Mouse (Mus musculus): ENCODE results near the gene Cfap97. TPM values are rescaled to one million over a fixed set of nuclear protein-coding genes. Genes with fewer than 3 reads are reported as not detected.
A peak's percentile ranks its signal among the peaks of the same experiment; 100 is the strongest.

Gene Cfap97
- polyA plus RNA-seq, 1 experiment from 2014 or later: 21.5 TPM

DNA sequence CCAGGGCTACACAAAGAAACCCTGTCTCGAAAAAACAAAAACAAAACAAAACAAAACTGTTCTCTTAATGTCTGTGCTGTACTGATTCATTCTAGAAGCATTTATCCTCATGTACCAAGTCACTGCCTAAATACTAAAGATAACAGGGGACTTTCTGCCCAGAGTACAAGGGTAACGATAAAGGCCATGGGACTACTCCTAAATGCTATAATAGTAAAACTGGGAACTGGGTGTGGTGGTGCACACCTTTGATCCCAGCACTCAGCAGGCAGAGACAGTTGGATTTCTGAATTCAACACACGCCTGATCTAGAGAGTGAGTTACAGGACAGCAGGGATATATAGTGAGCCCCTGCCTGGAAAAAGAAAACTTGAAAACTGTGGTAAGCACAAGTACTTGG is 9.9 kb upstream of the Cfap97 start:
- no peaks in the 10 kb centered on the region for H3K9me3 ChIP-seq (replicated peaks)
- no peaks in the 10 kb centered on the region for H3K36me3 ChIP-seq
- 93% methylated on average over 3 of the region's 3 CpGs for WGBS
- H3K4me1 ChIP-seq: peaks cover 9% of the 10 kb centered on the region; the same call in 1 of the 2 replicates
- no peaks in the 10 kb centered on the region for H3K27me3 ChIP-seq (ENCODE audit: low read depth, poor library complexity, severe bottlenecking)
- no peak for DNase-seq (ENCODE audit: low spot score)
- H3K4me3 ChIP-seq: no peak overlapping the region
- no peak overlapping the region for H3K27ac ChIP-seq (replicated peaks)

DNA sequence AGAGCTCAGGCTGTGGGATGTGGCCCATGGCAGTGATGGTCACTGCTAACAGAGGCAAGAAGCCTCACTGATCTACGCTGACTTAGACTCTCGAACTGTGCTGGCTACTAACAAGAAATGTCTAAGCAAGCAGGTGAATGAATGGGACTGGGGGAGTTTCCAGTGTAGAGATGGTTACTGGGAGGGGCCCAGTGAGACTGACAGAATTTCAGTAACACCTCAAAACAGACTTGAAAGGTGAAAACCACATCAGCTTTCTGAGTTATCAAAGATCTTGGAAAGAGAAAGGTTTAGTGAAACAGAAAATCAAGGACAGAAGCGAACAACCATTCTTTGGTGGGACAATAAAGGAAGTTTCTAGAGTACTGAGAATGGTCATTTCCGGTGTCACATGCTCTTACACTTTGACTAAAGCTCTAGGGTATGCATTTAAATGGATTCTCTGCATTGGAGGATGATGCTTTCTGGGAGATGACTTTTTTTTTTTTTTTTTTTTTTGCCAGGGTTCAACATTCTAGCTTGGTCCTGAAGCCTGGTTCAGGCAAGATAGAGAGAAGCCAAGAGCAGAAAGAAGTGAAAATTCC is 9.0 kb upstream of the Cfap97 start:
- H3K27ac ChIP-seq (replicated peaks): no peak overlapping the region
- no peak overlapping the region for H3K4me3 ChIP-seq
- no peaks in the 10 kb centered on the region for H3K36me3 ChIP-seq
- no peak for DNase-seq (ENCODE audit: low spot score)
- H3K9me3 ChIP-seq (replicated peaks): no peaks in the 10 kb centered on the region
- H3K27me3 ChIP-seq (ENCODE audit: low read depth, poor library complexity, severe bottlenecking): no peaks in the 10 kb centered on the region
- 91% methylated on average over 4 of the region's 4 CpGs for WGBS
- peaks cover 9% of the 10 kb centered on the region; the same call in 1 of the 2 replicates for H3K4me1 ChIP-seq

DNA sequence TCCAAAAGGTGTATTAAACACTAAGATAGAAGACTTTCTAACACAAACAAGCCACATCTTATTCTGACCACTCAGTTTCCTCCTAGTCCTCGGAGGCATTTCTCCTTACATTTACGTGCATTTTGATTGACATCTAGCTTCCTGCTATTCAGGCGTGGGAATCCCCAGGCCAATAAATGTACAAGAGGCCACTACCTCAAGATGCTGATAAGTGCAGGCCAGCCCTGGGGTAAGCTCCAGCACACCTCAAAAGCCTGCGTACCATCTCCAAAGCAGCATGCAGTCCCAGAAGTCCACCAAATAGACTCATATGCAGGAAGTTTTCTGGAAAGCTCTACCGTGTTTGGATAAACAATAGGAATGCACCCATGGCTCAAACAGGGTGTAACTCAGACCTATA is 8.1 kb upstream of the Cfap97 start:
- Histone ChIP-seq H3K36me3 (no peaks in the 10 kb centered on the region), H3K27ac (replicated peaks) (no peak overlapping the region), H3K4me3 (no peak overlapping the region), H3K27me3 (ENCODE audit: low read depth, poor library complexity, severe bottlenecking) (no peaks in the 10 kb centered on the region), H3K4me1 (peaks cover 9% of the 10 kb centered on the region; the same call in 1 of the 2 replicates), H3K9me3 (replicated peaks) (no peaks in the 10 kb centered on the region)
- WGBS: 82% methylated on average over 5 of the region's 5 CpGs
- DNase-seq (ENCODE audit: low spot score): no peak

DNA sequence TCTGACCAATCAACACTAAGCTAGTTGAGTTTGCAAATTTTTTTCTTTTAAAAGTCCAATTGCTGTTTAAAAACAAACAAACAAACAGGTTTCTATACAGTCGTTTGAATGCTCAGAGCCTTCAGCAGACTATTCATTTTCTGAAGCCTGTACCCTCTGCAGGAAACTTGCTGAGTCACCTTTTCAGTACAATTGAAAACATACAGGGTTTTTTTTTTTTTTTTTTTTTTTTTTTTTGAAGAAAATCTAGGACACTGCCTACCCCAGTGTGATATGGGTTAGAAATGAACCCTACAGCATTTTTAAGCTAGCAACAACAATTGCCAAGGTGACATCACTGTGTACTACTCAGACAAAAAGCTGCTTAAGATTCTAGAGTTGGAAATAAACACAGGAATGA is 7.6 kb upstream of the Cfap97 start:
- Histone ChIP-seq H3K9me3 (replicated peaks) (no peaks in the 10 kb centered on the region), H3K4me3 (no peak overlapping the region), H3K36me3 (no peaks in the 10 kb centered on the region), H3K4me1 (peaks cover 9% of the 10 kb centered on the region; the same call in 1 of the 2 replicates), H3K27me3 (ENCODE audit: low read depth, poor library complexity, severe bottlenecking) (no peaks in the 10 kb centered on the region), H3K27ac (replicated peaks) (no peak overlapping the region)
- WGBS: 68% methylated on average over 1 of the region's 1 CpGs
- no peak for DNase-seq (ENCODE audit: low spot score)

DNA sequence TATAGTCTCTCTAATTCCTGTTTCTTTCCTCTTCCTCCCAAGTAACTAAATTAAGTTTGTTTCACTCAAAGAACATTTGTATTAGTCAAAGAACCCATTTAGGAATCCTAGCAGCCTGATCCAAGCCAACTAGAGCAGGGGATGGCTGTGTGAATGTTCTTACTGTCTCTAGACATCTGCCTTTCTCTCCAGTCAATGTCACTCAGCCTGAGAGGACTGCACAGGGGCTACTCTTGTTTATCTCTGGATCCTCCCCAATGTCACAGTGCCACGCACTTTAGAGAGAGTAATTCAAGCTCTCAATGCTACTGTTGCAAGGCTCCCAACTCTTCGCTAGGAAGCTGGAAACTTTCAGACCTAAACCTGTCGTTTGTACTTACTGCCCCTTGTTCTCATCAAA is 5.4 kb upstream of the Cfap97 start:
- Histone ChIP-seq H3K4me1 (peaks cover 15% of the 10 kb centered on the region), H3K27ac (replicated peaks) (no peak overlapping the region), H3K36me3 (no peaks in the 10 kb centered on the region), H3K27me3 (ENCODE audit: low read depth, poor library complexity, severe bottlenecking) (peaks cover 15% of the 10 kb centered on the region), H3K4me3 (no peak overlapping the region), H3K9me3 (replicated peaks) (no peaks in the 10 kb centered on the region)
- WGBS: 58% methylated on average over 3 of the region's 3 CpGs
- DNase-seq (ENCODE audit: low spot score): no peak

DNA sequence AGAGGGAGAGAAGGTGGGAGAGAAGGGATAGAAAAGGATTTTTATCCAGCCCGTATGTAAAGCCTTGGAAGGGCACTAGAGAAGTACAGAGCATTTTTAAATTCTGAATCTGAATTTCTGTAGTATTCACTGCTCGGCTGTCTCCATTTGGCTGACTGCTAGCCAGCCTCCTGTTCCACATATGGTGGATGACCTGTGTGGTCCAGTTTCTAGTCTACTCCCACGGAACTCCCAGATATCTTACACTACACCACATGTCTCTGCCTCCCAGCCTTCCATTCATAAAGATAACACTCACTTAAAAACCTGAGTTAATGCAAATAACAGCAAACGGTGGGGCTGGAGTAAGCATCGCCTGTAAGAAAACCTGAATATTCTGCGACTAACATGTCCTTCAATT is 2.3 kb upstream of the Cfap97 start:
- DNase-seq (ENCODE audit: low spot score): no peak
- Histone ChIP-seq H3K27me3 (ENCODE audit: low read depth, poor library complexity, severe bottlenecking) (peaks cover 34% of the 10 kb centered on the region), H3K9me3 (replicated peaks) (no peaks in the 10 kb centered on the region), H3K4me1 (peaks cover 21% of the 10 kb centered on the region), H3K4me3 (no peak overlapping the region), H3K27ac (replicated peaks) (no peak overlapping the region), H3K36me3 (no peaks in the 10 kb centered on the region)
- WGBS: 90% methylated on average over 6 of the region's 6 CpGs

DNA sequence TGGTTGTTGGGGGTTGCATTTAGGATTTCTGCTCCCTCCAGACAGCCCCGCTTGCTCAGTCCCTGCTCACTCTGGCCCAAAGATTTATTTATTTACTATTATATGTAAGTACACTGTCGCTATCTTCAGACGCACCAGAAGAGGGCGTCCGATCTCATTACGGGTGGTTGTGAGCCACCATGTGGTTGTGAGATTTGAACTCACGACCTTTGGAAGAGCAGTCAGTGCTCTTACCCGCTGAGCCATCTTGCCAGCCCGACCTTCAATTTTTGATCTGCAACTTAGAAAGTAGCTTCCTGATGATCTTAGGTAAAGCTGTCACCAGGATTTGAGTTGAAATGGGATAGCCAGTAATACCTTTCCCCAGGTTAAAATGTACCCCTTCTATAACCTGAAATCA is 1.8 kb upstream of the Cfap97 start:
- Histone ChIP-seq H3K36me3 (no peaks in the 10 kb centered on the region), H3K4me3 (no peak overlapping the region), H3K27me3 (ENCODE audit: low read depth, poor library complexity, severe bottlenecking) (peaks cover 39% of the 10 kb centered on the region), H3K27ac (replicated peaks) (no peak overlapping the region), H3K9me3 (replicated peaks) (no peaks in the 10 kb centered on the region), H3K4me1 (peaks cover 16% of the 10 kb centered on the region)
- WGBS: 84% methylated on average over 9 of the region's 9 CpGs
- no peak for DNase-seq (ENCODE audit: low spot score)

DNA sequence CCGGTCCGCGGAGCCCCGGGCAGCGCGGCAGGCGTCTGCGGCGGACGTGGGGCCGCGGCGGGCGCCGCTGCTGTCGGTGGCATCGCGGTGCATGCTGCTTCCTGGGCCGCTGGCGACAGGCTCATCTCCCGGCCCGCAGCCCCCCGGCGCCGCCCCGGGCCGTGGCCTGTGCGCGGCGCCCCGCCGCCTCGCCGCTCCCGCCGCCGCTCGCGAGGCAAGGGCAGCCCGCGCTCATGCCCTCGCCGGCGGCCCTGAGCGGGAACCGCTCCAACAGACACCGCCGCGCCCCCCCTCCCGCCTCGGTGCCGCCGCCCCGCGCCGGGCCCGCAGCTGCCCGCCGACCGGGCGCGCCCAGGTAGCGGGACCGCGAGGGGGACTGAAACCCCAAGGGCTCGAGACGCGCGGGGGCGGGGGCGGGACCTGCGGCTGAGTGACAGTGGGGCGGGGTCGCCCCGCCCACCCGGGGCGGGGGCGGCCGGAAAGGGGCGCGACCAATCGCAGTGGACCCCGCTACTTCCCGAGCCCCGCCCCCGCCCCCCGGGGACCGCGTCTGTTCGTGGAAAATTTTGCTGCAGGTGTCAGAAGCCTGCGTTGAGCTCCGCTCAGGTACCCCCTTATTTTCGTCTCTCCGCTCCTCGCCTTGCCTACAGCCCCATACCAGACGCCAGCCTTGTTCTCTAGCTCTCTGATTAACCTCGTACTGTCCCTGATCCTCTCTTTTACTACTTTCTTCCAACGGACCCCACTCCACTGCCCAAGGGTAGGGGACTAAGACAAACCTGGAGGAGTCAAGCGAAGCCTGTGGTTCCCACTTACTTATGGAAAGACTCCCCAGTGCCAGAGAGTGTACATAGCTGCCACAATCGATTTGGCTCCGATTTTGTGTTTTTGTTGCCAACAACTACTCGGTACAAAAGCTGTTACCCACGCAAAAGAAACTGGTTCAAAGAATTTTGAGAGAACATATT is 777 bp downstream of the Cfap97 start, which contains the start of gene Snx25:
Gene Snx25 (minus strand): TSS at position 96 of the 968 bp plus-strand sequence.
- WGBS: 8% methylated on average over 87 of the region's 103 CpGs
- peaks cover 46% of the 10 kb centered on the region for H3K27me3 ChIP-seq (ENCODE audit: low read depth, poor library complexity, severe bottlenecking)
- H3K4me3 ChIP-seq: peak within 1 kb of the TSS; percentile 85
- H3K9me3 ChIP-seq (replicated peaks): no peaks in the 10 kb centered on the region
- H3K27ac ChIP-seq (replicated peaks): peak within 1 kb of the TSS; percentile 88
- H3K36me3 ChIP-seq: no peaks in the 10 kb centered on the region
- H3K4me1 ChIP-seq: peaks cover 16% of the 10 kb centered on the region
- DNase-seq (ENCODE audit: low spot score): peak; percentile 88

DNA sequence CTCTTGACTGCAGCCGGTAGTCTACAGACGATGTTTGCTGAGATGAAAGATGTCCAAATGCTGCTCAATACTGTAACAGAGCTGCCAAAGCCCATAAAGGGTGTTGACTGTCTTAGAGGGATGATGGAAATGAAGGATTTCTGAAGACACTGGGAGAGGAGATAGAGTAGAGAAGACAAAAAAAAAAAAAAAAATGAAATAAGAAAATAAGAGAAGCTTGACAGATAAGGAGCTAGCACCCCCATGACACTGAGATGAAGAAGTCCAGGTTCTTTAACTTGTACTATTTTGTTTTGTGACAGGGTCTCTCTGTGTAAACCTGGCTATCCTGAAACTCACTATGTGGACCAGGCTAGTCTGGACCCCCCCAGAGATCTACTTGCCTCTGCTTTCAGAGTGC is 1.5 kb downstream of the Cfap97 start:
- H3K4me3 ChIP-seq: peak overlapping the region; percentile 85
- no peaks in the 10 kb centered on the region for H3K36me3 ChIP-seq
- DNase-seq (ENCODE audit: low spot score): no peak
- peaks cover 16% of the 10 kb centered on the region for H3K4me1 ChIP-seq
- H3K9me3 ChIP-seq (replicated peaks): no peaks in the 10 kb centered on the region
- H3K27ac ChIP-seq (replicated peaks): no peak overlapping the region
- 24% methylated on average over 2 of the region's 2 CpGs for WGBS
- peaks cover 46% of the 10 kb centered on the region for H3K27me3 ChIP-seq (ENCODE audit: low read depth, poor library complexity, severe bottlenecking)

DNA sequence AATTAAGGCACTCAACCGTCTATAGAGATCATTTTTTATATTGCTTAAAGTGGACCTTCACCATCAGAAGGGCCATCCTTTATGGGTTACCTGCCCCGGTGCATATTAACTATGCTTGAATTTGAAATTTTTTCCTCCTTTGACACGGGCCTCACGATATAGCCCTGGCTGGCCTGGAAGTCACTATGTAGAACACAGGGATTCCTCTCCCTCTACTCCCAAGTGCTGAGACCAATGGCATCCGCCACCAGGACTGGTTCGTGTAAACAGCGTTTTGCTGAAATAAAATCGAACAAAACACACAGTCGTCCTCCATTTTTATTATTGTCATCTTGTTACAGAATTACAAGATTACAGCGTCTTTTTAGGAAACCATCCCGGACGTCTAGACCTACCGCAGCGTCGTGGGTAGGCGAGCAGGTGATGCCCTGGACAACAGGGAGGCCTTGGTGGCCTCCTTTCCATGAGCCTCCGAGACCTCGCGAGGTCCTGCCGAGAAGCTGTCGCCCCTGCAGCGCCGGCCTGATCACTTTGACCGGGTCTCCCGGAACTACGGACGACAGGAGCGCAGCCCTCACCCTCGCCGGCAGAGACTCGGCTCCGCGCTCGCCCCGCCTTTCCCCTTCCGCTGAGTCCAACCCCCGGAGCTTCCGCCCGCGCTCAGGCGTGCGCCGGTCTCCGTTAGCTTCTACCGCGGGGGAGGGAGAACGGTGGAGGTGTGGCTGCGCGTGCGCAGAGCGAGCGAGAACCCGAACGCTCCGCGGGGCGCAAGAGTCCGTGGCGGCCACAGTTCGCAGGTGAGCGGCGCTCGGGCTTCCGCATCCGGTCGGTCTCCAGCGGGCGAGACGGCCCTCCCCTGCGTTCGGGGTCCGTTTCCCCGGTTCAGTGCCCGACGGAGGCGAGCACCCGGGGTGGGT is 11.6 kb downstream of the Cfap97 start:
- peak overlapping the region; percentile 77 for H3K4me3 ChIP-seq
- DNase-seq (ENCODE audit: low spot score): peak; percentile 95
- 0 out of 2 replicates have a peak, but pooled peaks cover 5% of the 10 kb centered on the region for H3K9me3 ChIP-seq (replicated peaks)
- 2% methylated on average over 77 of the region's 77 CpGs for WGBS
- no peaks in the 10 kb centered on the region for H3K36me3 ChIP-seq
- H3K27ac ChIP-seq (replicated peaks): peak overlapping the region; percentile 93
- H3K27me3 ChIP-seq (ENCODE audit: low read depth, poor library complexity, severe bottlenecking): no peaks in the 10 kb centered on the region
- H3K4me1 ChIP-seq: peaks cover 17% of the 10 kb centered on the region

DNA sequence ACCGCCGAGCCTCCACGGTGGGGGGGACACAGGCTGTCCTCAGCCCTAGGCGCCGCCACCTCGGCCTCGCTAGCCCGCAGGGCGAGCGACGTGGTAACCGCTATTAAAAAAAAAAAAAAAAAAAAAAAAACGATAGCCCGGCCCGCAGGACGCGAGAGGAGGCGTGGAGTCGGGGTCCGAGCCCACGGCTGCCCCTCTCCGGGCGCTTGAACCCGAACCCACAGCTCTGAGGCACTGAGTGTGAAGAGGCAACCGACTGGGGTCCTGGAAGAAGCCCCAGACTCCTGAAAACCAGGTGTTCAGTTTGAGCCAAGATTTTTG is 12.3 kb downstream of the Cfap97 start:
- WGBS: under 1% methylated on average over 25 of the region's 25 CpGs

DNA sequence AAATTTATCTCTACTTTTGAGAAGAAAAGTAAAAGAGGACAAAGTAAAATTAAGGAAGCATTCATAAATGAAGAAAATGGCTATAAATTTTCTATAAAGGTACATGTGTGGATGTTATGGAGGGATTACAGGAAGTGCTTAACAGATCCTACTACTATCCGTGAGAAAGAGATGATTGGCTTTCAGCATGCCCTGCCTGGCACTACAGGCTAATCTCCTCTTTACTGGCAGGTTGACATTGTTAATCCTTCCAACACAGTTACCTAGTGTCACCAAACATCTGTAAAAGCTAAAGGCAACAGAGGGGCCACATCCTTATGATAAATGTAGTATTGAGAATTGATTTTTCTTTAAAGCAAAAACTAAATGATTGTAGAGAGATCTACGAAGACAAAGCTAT is 22.1 kb downstream of the Cfap97 start:
- Histone ChIP-seq H3K27ac (replicated peaks) (no peak overlapping the region), H3K27me3 (ENCODE audit: low read depth, poor library complexity, severe bottlenecking) (no peaks in the 10 kb centered on the region), H3K36me3 (peaks cover 34% of the 10 kb centered on the region), H3K9me3 (replicated peaks) (no peaks in the 10 kb centered on the region), H3K4me3 (no peak overlapping the region), H3K4me1 (no peaks in the 10 kb centered on the region)
- DNase-seq (ENCODE audit: low spot score): no peak
- WGBS: 81% methylated on average over 2 of the region's 2 CpGs

More for the DNA sequence above, 12.3 kb downstream of the Cfap97 start:
- peak overlapping the region; percentile 77 for H3K4me3 ChIP-seq
- peaks cover 17% of the 10 kb centered on the region for H3K4me1 ChIP-seq
- peak overlapping the region; percentile 93 for H3K27ac ChIP-seq (replicated peaks)
- no peaks in the 10 kb centered on the region for H3K27me3 ChIP-seq (ENCODE audit: low read depth, poor library complexity, severe bottlenecking)
- H3K9me3 ChIP-seq (replicated peaks): 0 out of 2 replicates have a peak, but pooled peaks cover 3% of the 10 kb centered on the region
- no peak for DNase-seq (ENCODE audit: low spot score)
- no peaks in the 10 kb centered on the region for H3K36me3 ChIP-seq
